Mouse (Mus musculus): ENCODE results near the gene Gnao1.

Gnao1 gene

DNA sequence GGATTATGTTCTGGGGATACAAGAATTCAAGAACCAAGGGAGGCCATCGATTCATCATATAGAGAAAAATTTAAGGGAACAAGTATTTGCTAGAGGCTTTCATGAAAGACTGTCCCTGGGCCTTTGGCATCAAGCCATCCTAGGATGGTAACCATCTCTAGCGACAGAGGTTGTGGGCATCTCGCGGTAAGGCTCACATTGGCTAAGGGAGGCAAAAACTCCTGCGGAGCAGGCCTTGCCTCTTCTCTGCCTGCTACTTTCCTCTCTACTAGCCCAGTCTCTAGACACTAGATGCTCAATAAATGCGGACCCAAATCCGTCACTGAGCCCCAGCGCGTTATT lies at the start of gene Gnao1:
Gene Gnao1, plus strand, starts transcription at position 281 of the 342 bp plus-strand sequence.
- no peak for DNase-seq (ENCODE audit: low spot score)

DNA sequence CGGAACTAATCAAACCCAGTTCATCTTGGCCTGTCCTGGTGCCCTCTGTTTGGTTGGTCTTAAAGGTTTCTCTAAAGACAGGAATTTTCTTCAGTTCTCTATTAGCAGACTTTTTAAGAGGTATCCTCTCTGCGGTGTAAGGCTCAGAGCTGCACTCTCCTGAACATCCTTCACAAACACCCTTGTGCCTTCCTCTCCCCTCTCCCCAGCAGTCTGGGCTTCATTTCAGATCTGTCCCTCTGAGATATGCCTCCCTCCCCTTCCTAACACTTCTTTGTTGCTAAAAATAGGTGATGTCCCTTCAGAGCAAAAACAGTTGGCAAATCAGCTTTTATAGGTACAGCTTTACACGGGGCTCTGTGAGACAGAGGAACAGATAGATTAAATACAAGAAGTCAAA lies 32.2 kb upstream of the Gnao1 start:
- DNase-seq (ENCODE audit: low spot score) = no peak

DNA sequence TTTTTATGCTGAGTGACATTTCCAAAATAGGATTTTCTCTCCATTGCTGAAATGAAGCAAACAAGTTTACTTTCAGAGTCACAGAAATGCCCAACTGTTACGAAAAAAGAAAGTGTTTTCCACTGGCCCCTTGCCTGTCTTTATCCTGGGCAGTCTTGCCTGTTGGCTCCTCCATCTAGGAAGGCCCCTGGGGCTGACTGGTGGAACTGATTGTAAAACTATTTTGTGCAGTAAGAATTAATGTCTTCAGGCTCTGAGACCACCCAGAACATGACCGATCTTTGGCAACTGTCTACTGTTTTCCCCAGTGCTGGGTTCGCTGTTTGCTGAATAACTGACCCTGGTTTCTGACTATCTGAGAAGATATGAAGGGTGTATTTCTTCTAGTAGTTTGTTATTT lies 540 bp upstream of the Gnao1 start:
- no peak for DNase-seq (ENCODE audit: low spot score)

DNA sequence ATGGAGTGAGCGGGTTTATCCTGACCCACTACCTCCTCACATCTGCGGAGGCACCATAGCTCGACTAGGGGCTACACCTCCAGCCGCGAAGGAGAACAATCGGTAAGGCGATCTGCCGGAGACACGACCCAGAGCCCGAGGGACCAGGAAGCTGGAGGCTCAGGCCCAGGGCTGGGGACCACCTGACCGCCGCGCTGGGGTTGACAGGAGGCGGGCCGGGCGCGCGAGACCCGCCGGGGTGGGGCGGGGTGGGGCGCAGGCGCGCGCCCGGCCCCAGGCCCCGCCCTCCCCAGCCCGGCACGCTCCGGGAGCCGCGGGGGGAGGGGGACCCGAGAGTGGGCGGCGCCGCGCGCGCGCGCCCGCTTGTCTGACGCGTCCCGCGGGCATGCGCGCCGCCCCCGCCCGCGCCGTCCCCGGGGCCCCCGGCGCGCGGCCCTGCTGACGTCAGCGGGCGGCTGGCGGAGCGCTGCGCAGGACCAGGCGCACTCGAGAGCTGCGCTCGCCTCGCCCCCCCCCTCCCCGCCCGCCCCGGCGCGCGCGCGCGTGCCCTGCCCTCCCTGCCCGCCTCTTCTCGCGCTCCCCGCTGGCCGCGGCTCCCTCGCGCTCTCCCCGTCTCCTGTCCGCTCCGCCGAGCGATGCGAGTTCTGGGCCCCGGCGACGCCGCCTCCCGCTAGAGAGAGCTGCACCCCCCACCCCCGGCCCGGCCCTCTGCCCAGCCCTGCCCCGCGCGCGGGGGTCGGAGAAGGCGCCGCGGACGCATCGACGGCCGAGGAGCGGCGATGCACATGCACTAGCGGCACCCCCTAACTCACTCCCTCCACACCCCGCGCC lies 477 bp downstream of the Gnao1 start:
- DNase-seq (ENCODE audit: low spot score) = peak; percentile 90

DNA sequence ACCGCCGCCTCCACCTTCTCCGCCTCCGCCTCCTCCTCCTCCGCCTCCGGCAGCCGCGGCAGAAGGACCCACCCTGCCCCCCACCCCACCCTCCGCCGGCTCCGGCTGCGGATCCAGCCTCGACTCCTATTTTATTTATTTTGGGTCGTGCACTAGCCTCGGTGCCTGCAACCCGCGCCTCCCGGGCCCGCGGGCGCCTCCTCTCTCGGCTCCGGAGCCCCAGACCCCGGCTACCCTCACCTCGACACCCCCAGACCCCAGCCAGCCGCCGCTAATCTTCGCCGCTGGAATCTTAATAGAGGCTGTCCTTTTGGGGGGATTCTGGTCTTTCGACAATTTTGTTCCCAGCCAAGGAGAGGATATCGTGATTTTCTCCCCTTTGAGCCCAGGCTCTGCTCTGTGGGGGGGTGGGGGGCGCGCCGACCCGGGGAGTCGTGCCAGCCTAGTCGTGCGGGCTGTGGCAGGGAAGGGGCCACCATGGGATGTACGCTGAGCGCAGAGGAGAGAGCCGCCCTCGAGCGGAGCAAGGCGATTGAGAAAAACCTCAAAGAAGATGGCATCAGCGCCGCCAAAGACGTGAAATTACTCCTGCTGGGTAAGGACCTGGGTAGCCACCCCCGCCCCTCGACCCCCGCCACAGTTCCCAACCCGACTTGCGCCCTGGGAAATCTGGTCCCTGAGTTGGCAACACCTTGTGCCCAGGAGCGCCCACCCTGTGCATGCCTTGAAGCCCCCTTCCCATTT lies 1.3 kb downstream of the Gnao1 start:
- DNase-seq (ENCODE audit: low spot score) = no peak

DNA sequence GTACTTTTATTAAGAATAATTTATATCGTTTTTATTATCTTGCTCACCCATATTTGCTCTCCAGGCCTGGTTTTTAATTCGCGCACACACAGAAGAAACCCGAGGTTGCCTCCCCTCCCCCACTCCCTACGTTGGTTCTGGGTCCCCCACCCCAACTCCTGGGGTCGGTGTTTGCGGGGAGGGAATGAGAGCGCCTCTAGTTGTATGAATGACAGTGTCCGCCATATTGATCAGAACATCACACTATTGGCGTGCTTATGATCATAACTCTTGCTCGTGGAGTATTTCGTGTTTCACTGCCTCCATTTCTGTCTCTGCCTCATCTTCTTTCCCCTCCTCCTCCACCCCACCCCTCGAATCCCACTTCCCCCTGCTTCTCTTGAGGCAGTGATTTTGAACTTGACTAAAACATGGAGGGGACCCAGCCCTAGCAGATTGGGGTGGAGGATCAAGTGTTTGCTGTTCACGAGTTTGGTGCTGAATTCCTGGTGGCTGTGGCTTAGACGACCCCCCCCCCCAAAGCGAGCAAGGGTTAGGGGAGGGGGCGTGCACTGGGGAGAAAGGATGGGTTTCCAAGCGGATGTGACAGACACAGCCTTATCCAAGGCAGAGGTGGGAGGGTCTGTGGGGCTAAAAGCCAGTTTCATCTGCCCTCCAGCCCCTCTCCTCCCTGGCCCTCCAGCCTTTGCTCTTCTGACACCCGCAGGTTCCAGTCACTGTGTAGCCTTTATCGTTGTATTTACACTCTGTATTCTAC lies 2.1 kb downstream of the Gnao1 start:
- no peak for DNase-seq (ENCODE audit: low spot score)

DNA sequence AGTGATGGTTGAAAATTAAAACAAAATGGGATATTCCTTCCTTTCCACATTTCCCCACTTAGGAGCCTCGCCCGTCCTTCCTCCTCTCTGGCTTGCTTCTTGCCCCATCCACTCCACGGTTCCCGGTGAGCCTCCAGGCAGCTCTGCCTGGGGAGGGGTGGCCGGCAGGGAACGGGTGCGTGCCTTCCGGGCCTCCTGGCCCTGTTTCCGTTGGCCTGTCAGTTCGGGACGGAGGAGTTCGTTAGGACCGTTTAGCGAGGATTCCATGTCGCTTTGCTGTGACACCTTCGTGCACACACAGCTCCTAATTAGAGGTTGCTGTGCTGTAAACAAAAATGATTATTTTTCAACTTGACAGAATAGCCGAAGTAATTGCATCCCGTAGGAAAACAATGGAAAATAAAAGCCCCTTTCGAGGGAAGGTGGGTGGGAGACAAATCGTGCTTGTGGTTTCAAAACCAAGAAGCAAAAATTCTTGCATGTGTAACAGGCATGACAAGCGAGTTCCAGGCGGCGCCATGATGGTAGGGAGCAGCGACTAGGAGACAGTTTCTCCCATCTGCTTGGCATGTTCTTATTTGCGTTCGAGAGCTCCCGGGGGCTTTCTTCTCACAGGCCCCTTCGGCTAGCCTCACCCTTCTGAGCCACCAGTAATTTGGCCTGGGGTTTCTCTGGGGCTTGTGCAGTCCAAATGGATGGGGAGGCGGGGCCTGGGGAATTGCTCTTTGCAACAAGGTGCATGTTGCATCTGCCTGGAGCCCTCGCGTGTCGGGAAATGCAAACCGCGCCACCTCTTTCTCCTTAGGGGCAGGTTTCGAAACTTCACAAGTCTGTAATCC lies 3.0 kb downstream of the Gnao1 start:
- DNase-seq (ENCODE audit: low spot score) = no peak

DNA sequence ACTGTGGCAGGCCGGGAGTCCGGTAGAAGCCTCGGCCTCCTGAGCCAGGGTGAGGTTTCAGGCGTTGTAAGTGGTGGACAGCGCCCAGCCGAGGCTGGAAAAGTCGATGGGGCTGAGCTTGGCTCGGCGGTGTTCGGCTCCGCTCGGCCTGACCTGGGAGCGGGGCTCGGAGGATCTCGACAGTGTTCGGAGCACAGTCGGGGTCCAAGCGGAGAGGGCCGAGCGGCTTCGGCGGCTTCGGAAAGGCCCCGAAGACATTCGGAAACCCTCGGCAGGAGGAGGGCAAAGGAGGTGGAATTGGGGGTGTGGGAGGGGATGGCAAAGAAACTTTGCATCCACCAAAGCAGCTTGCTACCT lies 3.6 kb downstream of the Gnao1 start:
- DNase-seq (ENCODE audit: low spot score) = peak; percentile 90

DNA sequence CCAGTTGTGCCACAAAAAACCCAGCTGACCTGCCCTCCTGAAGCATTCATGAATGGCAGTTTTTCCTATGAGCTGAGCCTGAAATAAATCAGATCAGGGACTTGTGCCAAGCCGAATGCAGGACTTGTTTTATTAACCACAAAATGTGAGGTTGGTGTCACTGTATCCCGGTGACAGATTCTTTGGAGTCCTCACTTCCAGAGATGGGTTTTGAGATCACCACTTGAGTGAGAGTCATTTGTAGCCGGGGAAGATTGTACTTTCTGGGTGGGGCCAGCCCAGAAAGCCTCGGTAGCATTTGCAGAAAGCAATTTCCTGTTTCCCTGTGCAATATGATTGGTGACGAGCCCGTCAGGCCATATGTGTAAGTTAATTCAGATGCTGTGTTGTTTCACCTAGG lies 4.5 kb downstream of the Gnao1 start:
- no peak for DNase-seq (ENCODE audit: low spot score)

DNA sequence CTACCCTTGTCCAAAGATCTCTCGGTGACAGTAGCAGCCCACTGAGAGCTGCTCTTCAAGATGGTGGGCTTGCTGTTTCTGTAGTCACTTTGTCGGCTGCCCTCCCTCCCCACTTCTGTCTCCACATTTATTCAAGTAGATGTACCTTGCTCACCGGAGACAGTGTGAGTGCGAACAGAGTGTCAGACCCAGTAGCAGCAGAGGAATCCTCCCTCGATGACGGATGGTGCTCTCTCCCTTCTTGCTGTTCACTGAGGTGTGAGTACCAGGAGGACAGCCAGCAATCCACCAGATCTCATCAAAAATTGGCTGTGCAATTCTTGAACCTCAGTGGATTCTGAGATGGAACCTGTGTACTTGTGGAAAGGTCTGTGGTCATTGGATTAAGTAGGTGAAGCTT lies 6.5 kb downstream of the Gnao1 start:
- DNase-seq (ENCODE audit: low spot score) = no peak

DNA sequence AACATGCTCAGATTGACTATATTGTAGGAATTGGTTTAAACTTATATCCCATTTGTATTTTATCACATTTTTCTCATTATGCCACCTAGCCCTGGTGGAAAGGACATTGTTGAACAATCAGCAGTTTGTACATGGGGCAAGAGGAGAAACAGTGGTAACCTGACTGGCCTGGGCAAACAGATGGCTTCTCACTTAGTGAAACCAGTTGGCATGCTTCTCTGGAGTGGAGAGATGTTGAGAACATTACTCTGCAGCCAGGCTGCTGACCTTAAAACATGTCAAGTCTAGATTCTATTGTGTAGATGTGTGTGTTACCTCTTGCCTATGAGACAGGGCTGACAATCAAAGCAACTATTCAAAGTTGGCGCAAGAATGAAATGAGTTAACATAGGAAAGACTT lies 7.6 kb downstream of the Gnao1 start:
- no peak for DNase-seq (ENCODE audit: low spot score)

DNA sequence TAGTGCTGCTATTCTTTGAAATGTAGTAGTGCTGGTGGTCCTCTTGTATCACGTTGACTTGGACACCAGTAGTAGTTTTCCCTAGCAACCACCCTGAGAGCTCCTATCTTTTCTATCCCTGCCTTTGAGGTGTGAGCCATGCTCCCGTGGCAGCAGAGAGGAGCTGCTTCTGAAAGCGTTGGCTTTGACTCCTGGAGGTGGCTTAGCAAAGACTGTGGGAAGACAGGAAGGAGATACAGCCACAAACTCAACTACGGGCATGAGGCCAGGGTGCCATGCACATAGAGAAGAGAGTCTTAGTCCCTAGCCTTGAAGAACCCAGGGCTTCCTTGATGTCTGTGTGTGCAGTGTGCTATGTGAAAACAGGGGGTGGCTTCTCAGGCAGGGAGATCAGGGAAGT lies 10.2 kb downstream of the Gnao1 start:
- DNase-seq (ENCODE audit: low spot score) = no peak

DNA sequence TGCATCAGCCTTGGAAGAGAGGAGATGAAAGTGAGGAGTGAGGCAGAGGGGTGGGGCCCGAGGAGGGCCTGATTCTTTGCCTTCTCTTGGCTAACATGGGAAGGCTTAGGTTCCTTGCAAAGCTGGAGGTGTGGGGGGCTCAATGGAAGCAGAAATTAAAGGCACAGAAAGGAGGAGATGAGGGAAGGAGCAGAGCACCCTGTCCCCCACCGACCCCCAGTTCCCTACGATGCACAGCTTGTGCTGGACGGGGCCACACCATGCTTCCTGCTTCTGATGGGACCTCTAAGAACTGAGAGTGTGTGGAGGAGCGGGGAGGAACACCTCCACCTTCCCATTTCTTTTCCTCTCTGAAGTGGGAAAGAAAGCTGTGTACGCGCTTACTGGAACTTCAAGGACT lies 11.6 kb downstream of the Gnao1 start:
- no peak for DNase-seq (ENCODE audit: low spot score)

DNA sequence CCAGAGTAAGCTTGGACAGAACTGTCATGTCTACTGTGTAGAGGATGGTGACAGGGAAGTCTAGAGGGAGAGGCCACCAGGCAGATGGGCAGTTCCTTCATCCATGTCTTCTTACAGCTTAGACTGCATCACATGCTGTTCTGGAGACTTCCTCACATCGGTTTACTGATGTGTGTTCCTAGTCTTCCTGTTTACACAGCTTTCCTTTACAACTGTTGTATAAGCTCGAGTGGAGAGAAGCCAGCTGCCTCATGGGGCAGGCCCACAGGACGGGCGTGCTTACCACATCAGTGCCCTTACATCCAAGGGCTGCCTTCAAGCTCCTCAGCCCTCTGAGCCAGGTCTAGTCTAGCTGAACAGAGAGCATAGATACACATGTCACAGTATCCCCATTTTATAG lies 15.6 kb downstream of the Gnao1 start:
- no peak for DNase-seq (ENCODE audit: low spot score)

DNA sequence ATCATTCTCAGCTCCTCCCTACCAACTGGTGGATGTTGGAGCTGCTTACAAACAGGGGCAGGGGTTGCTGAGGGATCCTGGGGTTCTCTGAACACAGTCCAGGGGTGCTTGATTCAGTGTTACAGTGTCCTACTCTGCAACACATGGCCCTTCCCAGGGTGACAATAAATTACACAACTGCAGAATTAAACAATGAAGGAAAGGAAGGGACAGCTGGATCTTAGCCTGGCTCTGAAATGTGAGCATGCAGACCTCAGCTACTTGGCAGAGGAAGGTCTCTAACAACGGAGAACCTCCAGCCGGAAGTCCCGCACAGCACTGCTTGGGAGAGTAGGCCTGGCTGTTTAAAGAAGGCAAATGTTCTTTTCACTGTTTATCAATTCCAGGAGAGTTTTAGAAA lies 20.9 kb downstream of the Gnao1 start:
- no peak for DNase-seq (ENCODE audit: low spot score)

DNA sequence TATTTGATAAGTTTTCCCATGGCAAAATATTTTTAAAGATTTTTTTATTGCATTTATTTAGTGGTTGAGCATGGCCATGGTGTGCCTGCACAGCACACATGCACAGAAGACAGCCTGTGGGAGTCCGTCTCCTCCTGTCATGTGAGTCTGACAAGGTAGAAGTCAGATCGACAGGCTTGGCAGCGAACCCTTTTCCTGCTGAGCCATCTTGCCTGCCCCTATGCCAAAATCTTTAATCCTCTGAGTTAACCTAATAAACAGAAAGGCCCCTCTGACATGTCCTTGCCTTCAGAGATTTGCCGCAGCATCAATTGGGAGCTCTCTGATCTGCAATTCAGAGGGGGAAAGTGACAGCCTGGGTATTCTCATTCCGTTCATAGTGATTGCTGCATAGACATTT lies 26.0 kb downstream of the Gnao1 start:
- no peak for DNase-seq (ENCODE audit: low spot score)

DNA sequence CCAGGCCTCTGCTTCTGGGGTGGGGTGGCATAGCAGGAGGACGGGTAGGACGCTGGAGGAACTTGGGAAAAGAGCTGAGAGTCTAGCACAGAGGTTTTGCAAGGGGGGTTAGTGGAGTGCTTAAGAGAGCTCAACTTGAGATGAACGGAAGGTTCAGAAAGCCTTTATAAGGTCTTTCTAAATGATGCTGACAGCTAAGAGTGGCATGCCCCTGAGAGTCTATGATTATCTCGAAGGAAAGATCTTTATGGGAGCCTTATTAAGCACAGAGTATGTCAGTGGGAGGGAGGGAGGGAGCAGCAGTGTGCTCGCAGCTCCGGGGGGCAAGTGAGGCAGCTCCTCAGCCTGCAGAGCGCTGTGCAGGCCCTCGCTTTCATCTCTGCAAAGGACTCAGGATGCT lies 29.3 kb downstream of the Gnao1 start:
- DNase-seq (ENCODE audit: low spot score) = no peak

DNA sequence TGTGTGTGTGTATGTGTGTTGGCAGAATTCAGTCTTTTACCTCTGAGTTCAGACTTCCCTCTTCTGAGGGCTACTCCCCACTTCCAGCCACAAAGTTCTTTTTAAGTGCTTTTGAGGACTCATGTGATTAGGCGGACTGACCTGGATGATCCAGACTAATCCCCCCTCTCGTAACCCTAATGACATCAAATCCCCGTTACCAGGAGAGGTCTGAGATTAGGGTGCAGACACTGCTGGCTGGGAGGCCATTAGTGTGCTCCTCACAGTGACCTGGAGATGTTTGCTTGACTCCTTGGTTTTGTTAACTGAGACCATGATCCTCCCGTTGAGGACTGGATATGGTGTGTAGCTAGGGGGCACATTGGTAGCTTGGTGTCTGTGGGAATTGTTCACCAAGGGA lies 30.7 kb downstream of the Gnao1 start:
- DNase-seq (ENCODE audit: low spot score) = no peak

DNA sequence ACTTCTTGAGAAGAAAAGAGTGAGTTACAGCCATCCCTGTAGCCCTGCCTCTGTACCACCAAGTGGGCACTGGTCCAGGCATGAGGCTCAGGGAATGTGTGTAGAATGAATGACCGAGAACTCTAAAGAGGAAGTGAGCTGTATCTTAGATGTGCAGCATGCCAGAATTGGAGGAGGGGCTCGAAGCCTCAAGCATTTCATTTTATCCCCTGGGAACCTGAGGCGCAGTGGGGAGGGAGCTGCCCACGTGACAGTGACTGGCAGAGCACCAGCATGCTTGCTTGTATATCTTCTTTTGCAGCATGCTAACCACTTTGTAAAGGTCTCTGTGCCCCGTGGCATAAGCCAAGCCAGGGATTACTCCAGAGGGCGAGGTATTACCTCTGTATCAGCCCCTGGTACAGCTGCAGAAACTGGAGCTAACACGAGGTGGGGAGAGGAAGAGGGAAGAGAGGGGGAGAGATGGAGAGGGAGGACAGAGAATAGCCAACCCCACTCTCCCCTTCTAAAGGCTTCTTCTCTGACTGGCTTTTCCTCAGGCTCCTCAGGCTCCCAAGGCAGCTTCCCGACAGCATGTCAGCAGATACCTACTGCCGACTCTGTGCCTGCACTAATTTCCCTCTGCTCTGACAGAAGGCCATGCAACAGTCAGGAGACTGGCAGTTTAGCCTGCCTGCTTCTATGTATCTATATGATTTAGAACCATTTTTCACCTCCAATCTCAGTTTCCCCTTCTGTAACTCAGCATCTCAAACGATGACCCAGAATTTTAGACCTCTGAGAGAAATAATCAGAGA lies 31.4 kb downstream of the Gnao1 start:
- peak; percentile 45 for DNase-seq (ENCODE audit: low spot score)

DNA sequence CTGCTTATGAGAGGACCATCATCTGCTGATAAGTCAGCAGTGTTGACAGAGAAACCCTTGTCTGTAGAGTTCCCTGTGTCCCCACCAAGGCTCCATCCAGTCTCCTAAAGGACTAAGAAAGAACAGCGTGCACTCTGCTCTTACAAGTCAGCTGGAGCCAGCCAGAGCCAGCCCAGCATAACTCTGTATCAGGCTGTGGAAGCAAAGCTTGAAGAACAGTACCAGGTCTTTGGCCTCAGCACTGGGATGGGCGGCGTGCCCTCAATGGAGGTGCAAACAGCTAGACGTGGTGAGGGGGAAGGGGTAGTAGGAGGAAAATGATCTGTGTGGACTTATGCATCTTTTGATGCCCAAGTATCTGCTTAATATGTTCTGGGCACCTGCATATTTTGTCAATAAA lies 32.8 kb downstream of the Gnao1 start:
- no peak for DNase-seq (ENCODE audit: low spot score)

DNA sequence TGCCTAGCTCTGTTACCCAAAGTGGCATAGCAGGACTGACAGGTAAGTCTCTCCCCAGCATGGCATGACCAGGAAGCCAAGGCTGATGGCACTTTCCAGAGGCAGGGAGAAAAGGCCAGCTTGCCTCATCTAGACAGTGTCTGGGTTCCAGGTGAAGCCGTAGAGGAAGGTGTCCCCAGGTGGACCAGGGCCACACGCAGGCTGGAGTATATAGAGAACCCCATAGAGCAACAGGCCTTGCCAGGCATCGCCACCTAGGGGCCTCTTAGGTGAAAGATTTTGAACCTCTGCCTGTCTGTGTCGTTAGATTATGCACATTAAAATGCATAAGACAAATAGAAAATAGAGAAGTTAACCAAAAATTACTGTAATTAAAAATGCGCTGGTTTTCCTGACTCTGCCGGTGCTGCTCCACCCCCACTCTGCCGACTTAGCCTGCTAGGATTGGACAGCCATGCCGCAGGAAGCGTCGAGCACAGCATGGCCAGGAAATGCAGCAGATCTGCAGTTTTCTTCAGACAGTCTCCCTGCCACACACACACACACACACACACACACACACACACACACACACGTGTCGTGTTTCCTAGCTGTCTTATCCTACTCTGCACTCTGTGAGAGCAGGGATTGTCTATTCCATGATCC lies 34.2 kb downstream of the Gnao1 start:
- no peak for DNase-seq (ENCODE audit: low spot score)

All from layer of hippocampus, adult 11-12 months (tissue).